Mouse (Mus musculus) Muller cell, postnatal 12 days (primary cell): ENCODE measurements around the gene Rpl23a.
"Not testable (repeated sequence)": the region's sequence is repeated elsewhere in the genome, so short reads cannot be mapped to it uniquely, and the experiment has no call there.

Source experiments
- DNase-seq: peaks from one replicate; pipeline ENCODE4 v3.0.0-alpha.2; 2015; ENCODE audit errors: inconsistent ontology term

Rpl23a gene

DNA sequence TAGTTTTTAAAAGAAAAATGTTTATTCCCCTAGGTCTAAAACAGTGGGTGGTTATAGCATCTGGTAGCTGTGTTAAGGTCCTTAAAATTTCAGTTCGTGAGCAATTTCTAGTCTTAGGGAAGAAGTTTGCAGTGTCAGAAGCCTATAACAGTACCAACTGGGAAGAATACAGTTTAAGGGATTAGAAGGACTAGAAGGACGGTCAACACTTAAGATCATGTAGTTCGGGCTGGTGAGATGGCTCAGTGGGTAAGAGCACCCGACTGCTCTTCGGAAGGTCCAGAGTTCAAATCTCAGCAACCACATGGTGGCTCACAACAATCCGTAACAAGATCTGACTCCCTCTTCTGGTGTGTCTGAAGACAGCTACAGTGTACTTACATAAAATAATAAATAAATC, 1.3 kb upstream of the Rpl23a start:
- not testable (repeated sequence) for DNase-seq

DNA sequence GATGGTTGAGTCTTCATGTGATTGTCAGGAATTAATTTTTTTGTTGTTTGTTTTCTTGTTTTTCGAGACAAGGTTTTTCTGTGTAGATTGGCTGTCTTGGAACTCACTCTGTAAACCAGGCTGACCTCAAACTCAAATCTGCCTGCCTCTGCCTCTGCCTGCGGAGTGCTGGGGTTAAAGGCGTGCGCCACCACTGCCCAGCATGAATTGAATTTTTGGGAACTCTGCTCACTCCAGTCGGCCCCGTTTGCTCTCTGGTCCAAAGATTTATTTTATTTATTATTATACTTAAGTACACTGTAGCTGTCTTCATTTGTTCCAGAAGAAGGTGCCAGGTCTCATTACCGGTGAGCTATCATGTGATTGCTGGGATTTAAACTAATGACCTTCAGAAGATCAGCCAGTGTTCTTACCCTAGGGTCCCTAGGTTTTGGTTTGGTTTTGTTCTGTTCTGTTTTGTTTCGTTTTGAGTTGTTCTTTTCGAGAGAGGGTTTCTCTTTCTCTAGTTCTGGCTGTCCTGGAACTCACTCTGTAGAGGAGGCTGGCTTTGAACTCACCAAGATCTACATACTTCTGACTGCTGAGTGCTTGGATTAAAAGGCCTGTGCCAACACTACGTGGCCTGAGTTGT, 615 bp upstream of the Rpl23a start:
- DNase-seq, result no peak

DNA sequence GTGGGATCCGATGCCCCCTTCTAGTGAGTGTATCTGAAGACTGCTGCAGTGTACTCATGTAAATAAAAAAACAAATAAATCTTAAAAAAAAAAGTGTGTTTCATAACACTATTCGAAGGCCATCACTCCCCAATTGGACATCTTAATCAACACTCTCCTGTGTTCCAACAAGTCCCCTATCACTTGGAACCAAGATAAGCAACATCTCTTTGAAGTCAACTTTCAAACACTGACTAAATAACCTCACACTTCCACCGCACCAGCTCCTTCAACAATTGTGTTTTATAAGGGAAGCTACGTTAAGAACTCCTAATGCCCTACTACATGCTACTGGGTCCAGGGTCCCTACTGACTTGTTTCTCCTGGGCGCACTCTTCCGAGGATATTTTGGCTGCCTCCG, 934 bp downstream of the Rpl23a start:
- no peak for DNase-seq

DNA sequence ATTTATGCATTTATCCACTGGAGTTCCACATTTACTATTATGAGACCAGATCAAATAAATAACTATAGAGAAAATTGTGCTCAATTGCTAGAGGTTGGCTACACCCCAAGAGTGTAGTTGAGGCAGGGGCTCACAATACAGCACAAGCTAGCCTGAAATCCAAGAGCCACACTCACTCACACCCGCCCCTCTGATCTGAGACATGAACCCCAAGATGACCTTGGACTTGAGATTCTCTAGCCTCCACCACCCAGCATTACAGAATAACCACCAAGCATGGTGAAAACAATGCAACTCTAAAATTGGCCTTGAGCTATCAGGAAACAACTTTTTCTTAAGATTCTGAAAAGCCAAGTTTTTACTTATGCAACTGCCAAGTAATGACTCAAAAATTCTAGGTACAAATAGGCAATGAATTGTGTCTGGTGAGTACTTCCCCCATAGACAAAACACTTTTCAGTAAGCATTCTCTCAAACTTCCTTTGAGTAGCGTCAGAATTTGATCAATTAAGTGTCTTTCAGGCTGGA, 1.5 kb downstream of the Rpl23a start:
- DNase-seq, result no peak

DNA sequence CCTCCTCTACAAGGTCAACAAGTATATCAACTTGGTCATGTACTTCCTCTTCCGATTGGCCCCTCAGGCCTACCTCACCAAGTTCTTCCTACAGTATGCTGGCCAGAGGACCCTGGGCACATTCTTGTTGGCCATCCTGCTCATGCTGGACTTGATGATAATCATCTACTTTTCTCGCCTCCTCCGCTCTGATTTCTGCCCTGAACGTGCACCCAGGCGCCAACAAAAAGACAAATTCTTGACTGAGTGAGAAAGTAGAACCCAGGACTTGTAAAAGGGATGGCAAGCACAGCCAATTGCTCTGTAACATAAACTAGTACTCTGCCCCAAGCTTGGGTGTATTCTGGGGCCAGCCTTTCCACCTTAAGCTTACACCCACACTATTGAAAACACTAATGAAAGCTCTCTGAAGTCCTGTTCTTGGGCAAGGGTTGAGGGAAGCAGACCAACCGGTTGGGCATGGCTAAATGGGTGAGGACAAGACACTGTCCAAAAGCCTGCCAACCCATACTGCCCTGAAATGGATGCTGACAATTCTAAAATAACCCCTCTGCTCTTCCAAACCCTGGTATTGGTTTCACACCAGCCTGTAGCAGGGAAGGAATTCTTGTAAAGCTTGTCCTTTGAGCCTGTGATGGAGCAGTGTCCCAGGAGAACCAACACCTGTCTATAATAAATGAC, 3.2 kb downstream of the Rpl23a start:
- DNase-seq, result no peak

DNA sequence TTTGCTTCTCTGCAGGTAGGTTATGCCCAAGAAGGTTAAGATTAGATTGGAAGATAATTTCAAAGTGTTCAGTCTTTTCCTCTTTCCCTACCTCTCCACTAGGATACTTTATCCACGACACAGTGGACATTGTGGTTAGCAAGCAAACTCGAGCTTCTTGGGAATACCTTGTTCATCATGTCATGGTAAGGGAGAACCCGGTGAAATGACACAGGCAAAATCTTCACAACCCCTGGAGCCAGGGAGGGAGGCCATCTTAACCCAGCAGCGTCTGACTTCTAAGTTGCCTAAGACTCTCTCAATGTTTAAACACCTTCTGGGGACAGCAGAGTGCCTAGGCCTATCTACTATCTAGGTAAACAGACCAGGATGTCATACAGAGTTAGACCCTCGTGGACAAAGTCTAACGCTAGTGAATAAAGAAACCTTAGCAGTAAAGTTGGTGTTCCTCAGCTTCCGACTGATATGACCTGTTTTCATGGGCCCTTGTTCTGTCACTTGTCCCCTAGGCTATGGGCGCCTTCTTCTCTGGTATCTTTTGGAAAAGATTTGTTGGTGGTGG, 3.9 kb downstream of the Rpl23a start:
- DNase-seq, result no peak

DNA sequence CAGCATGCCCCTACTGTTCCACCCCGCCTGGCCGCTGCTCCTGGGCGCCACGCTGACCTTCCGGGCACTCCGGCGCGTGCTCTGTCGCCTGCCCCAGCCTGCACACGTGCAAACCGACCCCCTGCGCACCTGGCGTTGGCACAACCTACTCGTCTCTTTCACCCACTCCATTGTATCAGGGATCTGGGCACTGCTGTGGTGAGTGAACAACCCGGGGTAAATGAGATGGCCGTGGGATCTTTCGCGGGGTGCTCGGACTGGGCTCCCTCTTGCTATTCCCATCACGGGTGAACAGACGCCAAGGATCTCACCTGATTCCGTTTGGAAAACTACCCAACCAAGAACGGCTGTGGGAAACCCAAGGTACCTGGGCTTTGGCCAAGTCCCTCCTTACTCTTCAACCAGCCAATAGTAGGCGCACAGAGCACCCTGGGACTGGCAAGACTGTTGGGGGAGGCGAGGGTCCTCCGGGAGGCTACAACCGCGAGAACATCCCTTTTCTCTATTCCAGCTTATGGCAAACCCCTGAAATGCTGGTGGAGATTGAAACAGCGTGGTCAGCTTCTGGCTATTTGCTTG, 4.4 kb downstream of the Rpl23a start:
- peak; percentile 73 for DNase-seq

DNA sequence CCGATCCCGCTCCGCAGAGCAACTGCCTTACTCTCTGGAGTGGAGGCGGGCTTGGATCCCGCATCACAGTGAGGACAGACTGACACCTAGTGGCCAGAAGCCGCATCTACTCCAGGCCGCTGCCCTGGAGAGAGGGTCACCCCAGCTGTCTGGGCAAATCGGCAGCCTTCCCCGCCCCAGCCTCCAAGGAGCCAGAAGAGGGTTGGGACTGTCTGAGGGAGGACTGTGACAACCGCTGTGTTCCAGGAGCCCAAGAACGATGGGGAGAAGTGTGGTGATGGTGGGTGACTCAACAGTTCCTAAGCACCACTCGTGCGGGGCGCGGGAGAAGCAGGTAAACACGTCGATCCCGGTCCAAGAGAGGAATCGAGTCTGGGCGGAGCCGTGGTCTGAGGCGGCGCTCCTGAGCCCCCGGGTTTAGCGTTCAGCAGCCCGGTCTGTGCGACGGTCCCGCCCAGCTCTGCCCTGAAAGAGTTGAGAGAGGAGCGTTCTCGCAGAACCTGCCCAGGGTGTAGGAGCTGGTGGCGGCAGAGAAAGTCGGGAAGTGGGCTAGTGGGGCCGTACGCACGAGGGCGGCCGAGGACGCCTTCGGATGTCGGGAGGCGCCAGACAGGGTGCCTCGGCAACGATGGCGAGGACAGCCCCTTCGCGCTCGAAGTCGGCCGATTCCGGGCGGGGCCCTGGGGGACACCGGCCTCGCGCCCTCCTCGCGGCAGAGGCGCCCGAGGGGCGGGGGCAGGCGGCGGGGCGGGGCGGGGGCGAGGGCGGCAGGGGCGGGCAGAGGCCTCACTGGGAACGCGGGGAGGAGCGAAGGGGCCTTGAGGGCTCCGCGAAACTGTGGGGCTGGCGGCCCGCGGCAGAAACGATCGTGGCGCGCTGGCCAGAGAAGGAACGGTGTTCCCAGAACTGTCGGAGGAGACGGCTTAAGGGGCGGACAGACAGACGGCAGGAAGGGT, 5.2 kb downstream of the Rpl23a start:
- peak; percentile 97 for DNase-seq

DNA sequence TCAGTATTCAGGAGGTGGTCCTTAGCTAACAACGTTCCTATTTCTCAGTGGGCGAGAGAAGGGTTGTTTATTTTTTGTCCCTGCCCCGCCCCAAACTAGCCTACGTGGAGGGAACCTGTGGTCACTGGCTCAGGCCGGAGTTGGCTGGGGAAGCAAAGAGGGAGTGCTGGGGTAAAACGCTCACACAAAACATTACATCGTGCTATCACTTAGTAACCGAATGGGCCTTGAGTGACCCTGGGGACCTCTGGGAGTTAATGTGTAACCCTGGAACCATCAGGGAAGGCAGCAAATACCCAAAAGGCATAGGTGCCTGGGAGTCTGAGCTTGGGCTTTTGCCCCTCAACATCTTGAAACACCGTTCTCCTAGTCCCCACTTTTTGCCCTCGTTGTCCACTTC, 5.9 kb downstream of the Rpl23a start:
- DNase-seq, result peak; percentile 70

DNA sequence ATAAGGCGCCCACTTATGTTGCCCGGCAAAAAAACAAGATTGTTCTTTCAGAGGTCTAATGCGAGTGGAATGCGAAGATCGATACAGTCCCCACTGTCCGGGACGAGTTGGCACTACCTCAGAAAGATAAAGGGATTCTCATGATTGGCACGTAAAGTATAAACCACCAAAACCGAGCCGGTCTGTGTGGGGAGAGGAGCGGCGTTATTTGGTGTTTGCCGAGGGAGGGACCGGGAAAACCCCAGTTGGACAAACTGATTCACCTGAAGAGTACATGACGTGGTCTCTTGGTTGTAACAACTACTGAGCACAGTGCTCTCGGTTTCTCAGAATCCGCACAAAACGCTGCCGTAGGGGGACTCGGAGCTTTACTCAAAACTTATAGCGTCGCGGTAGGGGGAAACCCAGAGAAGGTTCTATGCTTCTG, 6.5 kb downstream of the Rpl23a start:
- DNase-seq, result no peak

DNA sequence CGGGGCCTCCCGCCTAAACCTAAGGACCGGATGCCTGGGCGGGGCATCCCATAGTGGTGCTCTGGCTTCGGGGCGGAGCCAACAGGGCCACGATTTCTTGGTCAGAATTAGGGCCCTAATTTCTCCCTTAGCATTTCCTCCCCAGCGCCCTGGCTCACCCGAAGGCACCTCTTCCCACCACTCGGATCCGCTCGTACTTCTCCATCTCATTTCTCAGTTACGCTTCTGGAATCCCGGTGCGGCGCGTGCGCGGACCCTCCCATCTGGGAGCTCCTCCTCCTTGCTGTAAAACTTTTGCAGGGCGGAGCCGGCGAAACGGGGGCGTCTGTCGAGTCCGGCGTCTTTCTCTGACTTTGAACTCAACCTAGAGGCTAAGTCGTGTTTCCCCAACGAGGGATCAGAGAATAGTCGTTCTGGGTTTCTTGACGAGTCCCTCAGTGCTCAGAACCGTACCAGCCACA, 7.0 kb downstream of the Rpl23a start, which contains the start of the genes Nek8 and Tlcd1:
Nek8 (minus strand) TSS at position 274 of the 461 bp plus-strand sequence.
Tlcd1 (plus strand) TSS at position 310 of the 461 bp plus-strand sequence.
- peak; percentile 96 for DNase-seq

DNA sequence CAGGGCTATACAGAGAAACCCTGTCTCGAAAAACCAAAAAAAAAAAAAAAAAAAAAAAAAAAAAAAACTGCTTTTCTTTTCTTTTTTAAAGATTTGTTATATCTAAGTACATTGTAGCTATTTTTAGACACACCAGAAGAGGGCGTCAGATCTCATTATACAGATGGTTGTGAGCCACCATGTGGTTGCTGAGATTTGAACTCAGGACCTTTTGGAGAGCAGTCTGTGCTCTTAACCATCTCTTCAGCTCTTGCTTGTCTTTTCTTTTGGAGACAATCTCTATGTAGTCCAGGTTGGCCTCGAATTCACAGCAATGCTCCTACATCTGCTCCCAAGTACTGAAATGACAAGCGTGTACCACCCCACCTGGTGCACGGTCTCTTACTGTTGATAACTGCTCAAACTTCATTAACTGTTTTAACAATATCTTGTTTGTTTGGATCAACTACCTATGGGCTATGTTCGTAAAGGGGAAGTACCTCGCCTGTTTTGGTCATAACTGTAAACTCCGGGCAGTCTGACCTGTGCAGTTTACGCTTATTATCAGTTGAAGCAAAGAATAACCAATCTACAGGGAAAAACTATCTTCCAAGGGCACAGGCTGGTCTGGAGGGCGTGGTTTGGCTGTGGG, 7.5 kb downstream of the Rpl23a start:
- DNase-seq, result no peak

DNA sequence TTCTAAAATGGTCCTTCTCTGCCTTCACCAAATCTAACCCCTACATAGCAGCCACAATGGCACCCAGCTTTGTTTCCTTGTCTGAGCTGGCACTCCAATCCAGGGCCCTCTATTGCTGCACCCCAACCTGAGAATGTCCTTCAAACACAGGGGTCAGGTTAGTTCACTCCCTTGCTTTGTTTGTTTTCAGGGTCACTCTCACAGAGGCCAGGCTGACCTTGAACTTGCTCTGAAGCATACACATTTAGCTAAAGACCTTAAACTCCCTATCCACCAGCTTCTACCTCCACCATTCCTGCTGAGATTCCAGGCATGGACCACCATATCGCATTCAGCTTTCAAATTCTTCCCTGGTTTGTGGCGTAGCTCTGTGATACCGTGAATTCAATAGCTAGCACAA, 8.9 kb downstream of the Rpl23a start:
- DNase-seq, result no peak

DNA sequence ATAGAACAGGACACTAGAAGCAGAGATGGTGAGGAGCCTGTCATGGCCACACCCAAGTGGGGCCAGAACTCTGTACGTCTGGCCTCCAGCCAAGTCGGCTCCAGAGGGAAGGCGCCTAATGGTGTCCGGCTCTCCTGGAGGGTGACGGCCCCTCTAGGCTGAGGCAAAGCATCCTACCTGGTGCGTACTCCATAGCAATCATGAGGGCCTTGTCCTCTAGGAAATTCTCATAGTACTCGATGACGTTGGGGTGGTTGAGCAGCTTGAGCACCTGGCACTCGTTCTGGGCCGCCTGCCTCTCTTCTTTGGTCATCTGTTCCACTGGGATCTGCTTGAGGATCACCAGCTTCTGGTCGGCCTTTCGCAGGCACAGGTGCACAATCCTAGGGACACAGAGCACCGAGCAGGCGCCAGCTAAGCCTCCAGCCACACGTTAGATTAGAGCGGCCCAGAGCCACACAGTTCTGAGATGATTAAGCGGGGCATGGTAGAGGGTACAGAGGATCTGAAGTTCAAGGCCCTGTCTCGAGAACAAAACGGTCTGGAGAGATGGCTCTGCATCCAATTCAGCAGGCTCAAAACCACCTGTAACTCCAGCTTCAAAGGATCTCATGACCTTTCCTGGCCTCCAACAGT, 10.5 kb downstream of the Rpl23a start:
- DNase-seq, result no peak

DNA sequence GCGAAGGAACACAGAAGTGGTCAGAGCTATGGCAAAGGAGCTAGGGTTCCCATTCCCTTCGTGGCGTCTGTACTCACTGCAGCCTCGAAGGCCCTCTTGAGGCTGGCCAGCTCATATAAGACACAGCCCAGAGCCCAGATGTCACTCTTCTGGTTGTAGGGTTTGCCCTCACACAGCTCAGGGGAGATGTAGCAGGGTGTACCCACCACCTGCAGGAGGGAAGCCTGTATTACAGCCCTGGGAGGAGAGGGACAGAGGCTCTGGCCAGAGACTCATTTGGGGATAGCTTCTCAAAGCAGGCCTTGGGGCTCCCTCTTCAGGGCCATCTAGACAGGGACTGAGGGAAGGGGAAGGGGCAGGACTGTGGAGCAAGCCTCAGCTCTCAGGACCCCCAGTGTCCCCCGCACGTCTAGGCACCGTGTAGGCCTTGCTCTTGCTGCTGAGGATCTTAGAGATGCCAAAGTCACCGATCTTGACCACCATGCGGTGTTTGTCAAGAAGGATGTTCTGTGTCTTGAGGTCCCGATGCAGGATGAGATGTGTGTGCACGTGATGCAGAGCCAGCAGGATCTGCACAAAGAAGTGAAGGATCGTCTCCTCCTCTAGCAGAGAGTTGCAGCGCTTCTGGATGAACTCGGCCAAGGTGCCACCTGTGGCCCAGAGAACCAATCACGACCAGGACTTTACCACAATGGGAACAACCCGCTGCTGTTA, 11.2 kb downstream of the Rpl23a start:
- peak; percentile 20 for DNase-seq

DNA sequence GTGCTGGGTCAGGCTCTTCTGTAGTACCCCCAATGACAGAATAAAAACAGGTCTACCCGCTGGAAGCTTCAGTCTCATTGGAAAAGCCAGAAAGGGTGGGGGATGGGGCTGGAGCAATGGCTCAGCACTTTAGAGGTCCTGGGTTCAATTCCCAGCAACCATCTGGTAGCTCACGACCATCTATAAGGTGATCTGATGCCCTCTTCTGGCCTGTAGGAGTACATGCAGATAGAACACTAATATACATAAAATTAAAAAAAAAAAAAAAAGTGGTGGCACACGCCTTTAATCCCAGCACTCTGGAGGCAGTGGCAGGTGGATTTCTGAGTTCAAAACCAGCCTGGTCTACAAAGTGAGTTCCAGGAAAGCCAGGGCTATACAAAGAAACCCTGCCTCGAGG, 12.1 kb downstream of the Rpl23a start:
- DNase-seq, result no peak

DNA sequence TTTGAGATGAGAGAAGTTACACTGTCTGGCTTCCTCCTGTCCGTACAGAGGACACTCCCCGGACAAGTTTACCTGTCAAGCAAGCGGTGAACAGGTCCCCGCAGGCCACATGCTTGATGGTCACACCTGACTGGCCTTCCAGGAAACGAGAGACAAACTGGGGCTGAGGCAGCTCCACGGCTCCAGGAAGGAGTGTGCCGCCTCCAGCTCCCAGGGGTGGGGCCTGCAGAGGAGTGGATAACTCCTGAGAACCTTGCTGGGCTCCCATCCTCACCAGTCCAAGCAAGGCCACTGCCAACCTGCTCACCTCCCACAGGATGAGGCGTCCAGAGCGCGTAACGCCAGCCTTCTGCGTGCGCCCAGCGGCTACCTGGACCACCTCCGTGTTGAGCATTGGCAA, 13.1 kb downstream of the Rpl23a start:
- DNase-seq, result no peak

DNA sequence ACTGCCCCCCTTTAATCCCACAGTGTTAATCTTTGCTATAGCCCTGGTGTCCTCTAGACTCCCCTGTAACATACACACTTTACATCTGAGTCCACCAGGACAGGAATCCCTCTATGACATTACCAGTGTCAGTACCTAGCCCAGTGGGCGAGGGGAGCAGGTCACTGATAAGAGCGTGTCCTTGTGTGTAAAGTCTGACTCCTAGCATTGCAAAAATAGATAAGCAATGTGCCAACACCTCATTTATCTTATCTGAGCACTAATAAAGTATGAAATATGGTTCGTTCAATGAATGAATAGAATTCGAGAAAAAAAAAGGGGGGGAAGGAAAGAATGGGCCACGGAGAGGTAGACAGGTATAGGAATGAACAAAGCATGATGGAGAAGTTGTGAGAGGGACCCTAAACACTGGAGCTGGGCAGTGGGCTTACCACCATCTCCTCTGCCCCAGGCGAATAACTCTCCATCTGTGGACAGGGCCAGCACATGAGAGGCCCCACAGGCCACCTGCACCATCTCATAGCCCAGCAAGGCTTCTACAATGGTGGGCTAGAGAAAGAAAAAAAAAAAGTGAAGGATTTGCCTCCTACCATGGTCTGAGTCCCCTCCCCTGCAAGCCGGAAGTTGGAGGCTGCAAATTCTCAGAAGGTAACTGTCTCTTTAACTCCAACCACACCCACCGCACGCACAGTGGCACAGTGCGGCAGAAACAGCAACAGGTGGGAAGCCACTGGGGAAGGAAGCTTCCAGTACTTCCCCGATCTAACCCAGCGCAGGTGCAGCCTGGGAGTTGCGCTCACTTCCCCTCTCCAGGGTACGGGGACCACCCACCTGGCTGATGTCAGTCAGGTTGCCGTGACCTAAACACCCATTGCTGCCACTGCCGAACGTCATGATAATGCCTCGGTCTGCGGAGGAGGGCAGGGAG, 14.6 kb downstream of the Rpl23a start:
- no peak for DNase-seq
